Mouse (Mus musculus) hindbrain, embryonic 11.5 days (tissue): Measurements from ENCODE around the gene Ppp1r14b. TPM values are rescaled to one million over a fixed set of nuclear protein-coding genes. Genes with fewer than 3 reads are reported as not detected.

Source experiments
- ATAC-seq: fragments of 200-750 bp; cut with Nextera tagmentation; 2 replicates; pipeline ENCODE4 v1.8.0; 2017; ENCODE audit warnings: mild to moderate bottlenecking, moderate TSS enrichment, moderate library complexity; ENCODE audit not compliant: low FRiP score
- DNase-seq: peaks from one replicate; pipeline ENCODE4 v3.0.0-alpha.2; 2015; ENCODE audit warnings: low spot score
- H3K27ac ChIP-seq: fragments of 300-500 bp; sonication (generic); 2 replicates; pipeline ENCODE4 v1.5.1; 2014; ENCODE audit warnings: mild to moderate bottlenecking, low read depth, low read length
- H3K27me3 ChIP-seq: fragments of 300-500 bp; sonication (generic); 2 replicates; pipeline ENCODE4 v1.6.1; 2014; ENCODE audit warnings: mild to moderate bottlenecking, low read length, moderate library complexity, mixed read lengths; ENCODE audit not compliant: control insufficient read depth, insufficient read depth
- H3K36me3 ChIP-seq: fragments of 300-500 bp; sonication (generic); 2 replicates; pipeline ENCODE4 v1.6.1; 2014; ENCODE audit warnings: mild to moderate bottlenecking, low read length, moderate library complexity, mixed read lengths; ENCODE audit not compliant: control insufficient read depth, insufficient read depth
- H3K4me1 ChIP-seq: fragments of 300-500 bp; sonication (generic); replicated peaks from 2 replicates; pipeline ENCODE4 v1.6.1; 2014; ENCODE audit warnings: low read length, mixed read lengths; ENCODE audit not compliant: control insufficient read depth, insufficient read depth
- H3K4me2 ChIP-seq: fragments of 300-500 bp; sonication (generic); replicated peaks from 2 replicates; pipeline ENCODE4 v1.6.1; 2014; ENCODE audit warnings: mild to moderate bottlenecking, low read depth, low read length
- H3K4me3 ChIP-seq: fragments of 300-500 bp; sonication (generic); 2 replicates; pipeline ENCODE4 v1.5.1; 2014; ENCODE audit warnings: low read depth, low read length
- H3K9ac ChIP-seq: fragments of 300-500 bp; sonication (generic); 2 replicates; pipeline ENCODE4 v1.6.1; 2014; ENCODE audit warnings: low read depth, low read length
- H3K9me3 ChIP-seq: fragments of 300-500 bp; sonication (generic); 2 replicates; pipeline ENCODE4 v1.6.1; 2016; ENCODE audit warnings: low read length; ENCODE audit not compliant: control insufficient read depth
- WGBS: fragments of 180-500 bp; shearing (Covaris S2); extraction: QIAGEN DNeasy Blood & Tissue Kit; methylation state at CpG from one replicate; pipeline ENCODE4 v1.1.7; 2014; 5-methylcytosine and 5-hydroxymethylcytosine counted together
- polyA plus RNA-seq: library from polyadenylated mRNA; unstranded; fragments of >200 nt; fragmentation: Nextera tagmentation; extraction: Ambion mirVana; gene quantifications from 2 replicates; pipeline ENCODE4 v1.2.1, GENCODE M21; 2014

Gene Ppp1r14b
- polyA plus RNA-seq, 1 experiment from 2014 or later = 180 TPM

DNA sequence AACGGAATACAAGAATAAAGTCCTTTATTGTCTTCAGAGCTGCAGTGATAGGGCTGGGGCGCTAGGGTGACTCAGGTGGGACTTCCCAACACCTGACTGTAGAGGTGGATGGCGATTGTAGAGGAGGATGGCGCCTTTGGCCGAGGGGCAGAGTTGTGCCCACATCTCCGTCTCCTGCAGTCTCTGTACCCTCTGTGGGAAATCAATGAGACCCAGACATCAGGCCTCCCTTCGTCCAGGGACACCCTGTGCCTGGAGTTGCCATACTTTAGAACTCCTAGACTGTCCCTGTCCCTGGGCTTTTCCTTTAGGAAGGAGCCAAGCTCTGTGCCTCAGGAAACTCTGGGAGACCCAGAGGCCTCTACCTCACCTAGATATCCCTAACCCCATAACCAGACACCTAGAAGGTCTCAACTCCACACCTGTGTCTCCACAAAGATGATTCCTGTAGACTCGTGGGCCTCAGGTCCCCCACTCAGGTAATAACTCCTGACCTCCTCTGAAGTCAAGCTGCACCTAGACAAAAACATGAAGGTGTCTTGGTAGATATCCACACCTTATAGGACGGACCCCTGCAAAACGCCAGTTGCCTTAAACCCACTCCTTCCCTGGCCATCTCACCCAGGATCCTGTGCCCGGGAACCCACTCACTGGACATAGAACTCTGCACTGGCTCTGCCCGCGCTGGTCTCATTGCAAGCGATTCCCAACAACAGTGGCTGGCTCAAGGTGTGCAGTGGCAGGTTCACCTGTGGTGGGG lies 18.4 kb downstream of the Ppp1r14b start:
- no peak for DNase-seq
- Histone ChIP-seq H3K36me3 (no peaks in the 10 kb centered on the region), H3K4me1 (peaks cover 10% of the 10 kb centered on the region), H3K9me3 (no peaks in the 10 kb centered on the region), H3K27me3 (no peaks in the 10 kb centered on the region), H3K4me2 (peak overlapping the region; percentile 84), H3K27ac (peak overlapping the region; percentile 73), H3K4me3 (peak overlapping the region; percentile 43), H3K9ac (peak overlapping the region; percentile 58)
- no peak for ATAC-seq
- WGBS = 63% methylated on average over 14 of the region's 14 CpGs

DNA sequence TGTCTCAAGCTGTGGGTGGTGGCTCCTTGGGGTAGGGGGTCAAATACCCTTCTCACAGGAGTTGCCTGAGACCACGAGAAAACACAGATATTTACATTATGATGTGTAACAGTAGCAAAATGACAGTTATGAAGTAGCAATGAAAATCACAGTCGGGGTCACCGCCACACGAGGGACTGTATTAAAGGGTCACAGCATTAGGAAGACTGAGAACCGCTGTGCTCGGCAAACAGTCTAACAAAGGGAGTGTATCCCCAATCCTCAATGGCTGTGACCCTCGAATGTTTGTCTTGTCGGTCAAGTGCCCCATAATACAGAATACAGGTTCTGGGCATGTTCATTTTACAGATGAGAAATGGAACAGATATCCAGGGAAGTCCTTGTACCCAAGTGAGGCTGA lies 19.2 kb downstream of the Ppp1r14b start:
- no peaks in the 10 kb centered on the region for H3K27me3 ChIP-seq
- 89% methylated on average over 8 of the region's 8 CpGs for WGBS
- no peak for ATAC-seq
- no peak overlapping the region for H3K9ac ChIP-seq
- H3K4me3 ChIP-seq = no peak overlapping the region
- no peaks in the 10 kb centered on the region for H3K36me3 ChIP-seq
- peaks cover 10% of the 10 kb centered on the region for H3K4me1 ChIP-seq
- H3K9me3 ChIP-seq = no peaks in the 10 kb centered on the region
- DNase-seq = no peak
- no peak overlapping the region for H3K27ac ChIP-seq
- no peak overlapping the region for H3K4me2 ChIP-seq

DNA sequence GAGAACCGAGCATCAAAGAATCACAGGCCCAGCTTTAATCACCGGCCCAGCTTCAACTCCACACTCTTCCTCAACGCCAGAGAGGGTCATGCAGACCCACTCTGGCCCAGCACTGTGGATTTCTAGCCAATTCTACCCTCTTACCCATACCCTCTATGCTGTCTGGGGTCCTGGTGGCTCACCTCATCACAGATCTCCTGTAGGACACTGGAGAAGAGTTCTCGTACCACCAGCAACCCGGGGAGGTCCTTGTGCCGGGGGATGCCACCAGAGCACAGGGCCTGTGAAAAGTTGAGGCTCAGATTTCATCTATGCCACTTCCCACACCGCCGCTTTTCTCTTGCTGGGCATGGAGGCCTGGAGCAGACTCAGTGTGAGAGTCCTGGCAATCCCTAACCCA lies 19.7 kb downstream of the Ppp1r14b start:
- Histone ChIP-seq H3K27me3 (no peaks in the 10 kb centered on the region), H3K9ac (no peak overlapping the region), H3K4me2 (0 out of 2 replicates have a peak overlapping the region, but pooled peaks have one; percentile 78), H3K27ac (no peak overlapping the region), H3K36me3 (0 out of 2 replicates have a peak, but pooled peaks cover 1% of the 10 kb centered on the region), H3K4me3 (no peak overlapping the region), H3K4me1 (peaks cover 10% of the 10 kb centered on the region), H3K9me3 (no peaks in the 10 kb centered on the region)
- no peak for ATAC-seq
- no peak for DNase-seq
- WGBS = 86% methylated on average over 8 of the region's 8 CpGs

DNA sequence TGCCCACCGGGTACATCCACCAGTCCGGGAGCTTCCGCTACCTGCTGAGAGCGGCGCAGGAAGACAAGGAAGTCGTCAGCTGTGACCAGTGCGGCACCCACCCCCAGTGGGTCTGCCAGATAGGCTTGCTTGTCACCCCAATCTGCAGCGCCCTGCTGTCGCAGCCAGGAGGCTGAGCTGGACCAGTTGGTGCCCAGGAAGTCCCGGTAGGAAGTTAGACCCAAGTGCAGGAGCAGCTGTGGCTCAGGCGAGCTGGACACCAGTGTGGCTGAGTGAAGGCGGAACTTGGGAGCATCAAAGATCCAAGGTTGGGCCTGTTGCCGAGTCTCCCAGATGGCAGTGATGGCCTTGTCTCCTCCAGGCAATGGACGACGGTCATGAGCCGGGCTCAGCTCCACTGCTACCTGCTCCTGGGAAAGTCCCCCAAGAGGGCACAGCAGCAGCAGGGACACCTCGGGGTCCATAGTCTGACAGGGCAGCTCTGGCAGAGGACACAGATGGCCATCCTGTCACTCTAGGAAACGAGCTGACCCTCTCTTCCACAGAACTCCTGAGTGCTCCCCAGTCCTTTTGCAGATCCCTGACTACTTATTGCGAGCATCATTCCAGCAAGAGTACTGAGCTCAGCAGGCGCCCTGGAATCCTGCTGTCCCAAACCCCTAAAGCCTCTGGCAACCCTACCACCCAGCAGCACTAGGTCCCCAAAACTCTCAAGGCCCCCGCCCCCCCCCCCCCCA lies 20.7 kb downstream of the Ppp1r14b start:
- H3K4me3 ChIP-seq = peak overlapping the region; percentile 52
- H3K27me3 ChIP-seq = no peaks in the 10 kb centered on the region
- peaks cover 10% of the 10 kb centered on the region for H3K4me1 ChIP-seq
- DNase-seq (no peak), ATAC-seq (no peak)
- H3K4me2 ChIP-seq = peak overlapping the region; percentile 78
- 49% methylated on average over 21 of the region's 21 CpGs for WGBS
- no peak overlapping the region for H3K27ac ChIP-seq
- no peaks in the 10 kb centered on the region for H3K9me3 ChIP-seq
- H3K9ac ChIP-seq = peak overlapping the region; percentile 61
- 0 out of 2 replicates have a peak, but pooled peaks cover 4% of the 10 kb centered on the region for H3K36me3 ChIP-seq

DNA sequence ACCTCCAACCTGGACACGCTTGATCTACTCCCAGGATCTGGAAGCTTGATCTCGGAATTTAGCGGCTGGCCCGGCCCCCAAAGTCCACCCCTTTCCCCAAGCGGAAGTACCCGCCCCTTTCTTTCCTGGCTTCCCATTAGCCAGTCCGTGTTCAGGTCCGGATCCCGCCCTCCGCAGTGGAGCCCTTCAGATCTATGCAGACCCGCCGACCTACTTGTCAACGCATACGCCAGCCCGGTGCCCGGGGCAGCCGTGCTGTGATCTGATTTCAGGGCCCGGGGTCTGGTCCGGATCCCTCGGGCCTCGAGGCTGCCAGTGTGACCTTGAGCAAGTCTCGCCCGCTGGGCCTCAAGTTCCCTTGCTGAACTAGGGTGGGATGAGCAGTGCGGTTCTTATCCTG lies 21.2 kb downstream of the Ppp1r14b start, which contains the start of the genes Nudt22 and Trpt1:
Nudt22 (minus strand) TSS at position 112 of the 400 bp plus-strand sequence.
Trpt1 (plus strand) TSS at position 126 of the 400 bp plus-strand sequence.
- Histone ChIP-seq H3K27ac (0 out of 2 replicates have a peak within 1 kb of the TSS, but pooled peaks have one; percentile 45), H3K9me3 (no peaks in the 10 kb centered on the region), H3K4me1 (peaks cover 10% of the 10 kb centered on the region), H3K4me3 (peak within 1 kb of the TSS; percentile 52), H3K4me2 (peak within 1 kb of the TSS; percentile 78), H3K36me3 (0 out of 2 replicates have a peak, but pooled peaks cover 4% of the 10 kb centered on the region), H3K27me3 (no peaks in the 10 kb centered on the region), H3K9ac (peak within 1 kb of the TSS; percentile 71)
- 1% methylated on average over 24 of the region's 24 CpGs for WGBS
- peak; percentile 87 for DNase-seq
- peak; percentile 72 for ATAC-seq

DNA sequence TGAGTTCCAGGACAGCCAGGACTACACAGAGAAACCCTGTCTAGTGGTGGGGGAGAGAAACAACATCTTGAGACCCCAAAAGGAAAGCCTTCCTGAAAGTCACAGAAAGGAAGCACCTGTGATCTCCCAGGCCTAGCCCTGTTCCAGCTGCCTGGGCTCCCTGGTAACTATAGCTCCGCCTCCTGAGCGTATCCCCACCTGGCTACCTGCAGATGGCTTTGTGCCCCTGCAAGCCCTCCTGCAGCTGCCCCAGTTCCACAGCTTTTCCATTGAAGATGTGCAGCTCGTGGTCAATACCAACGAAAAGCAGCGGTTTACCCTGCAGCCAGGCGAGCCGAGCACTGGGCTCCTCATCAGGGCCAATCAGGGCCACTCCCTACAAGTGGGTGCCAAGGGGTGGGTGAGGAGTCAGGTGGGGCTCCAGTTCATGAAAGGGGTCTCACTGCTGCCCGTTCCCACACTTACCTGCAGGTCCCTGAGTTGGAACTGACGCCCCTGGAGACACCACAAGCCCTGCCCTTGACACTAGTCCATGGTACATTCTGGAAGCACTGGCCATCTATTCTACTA lies 23.0 kb downstream of the Ppp1r14b start:
- Histone ChIP-seq H3K27me3 (no peaks in the 10 kb centered on the region), H3K9me3 (no peaks in the 10 kb centered on the region), H3K36me3 (0 out of 2 replicates have a peak, but pooled peaks cover 4% of the 10 kb centered on the region), H3K9ac (no peak overlapping the region), H3K4me1 (peaks cover 10% of the 10 kb centered on the region; the same call in 1 of the 2 replicates), H3K4me3 (no peak overlapping the region), H3K27ac (no peak overlapping the region), H3K4me2 (no peak overlapping the region)
- 84% methylated on average over 9 of the region's 9 CpGs for WGBS
- ATAC-seq = no peak
- DNase-seq = no peak

DNA sequence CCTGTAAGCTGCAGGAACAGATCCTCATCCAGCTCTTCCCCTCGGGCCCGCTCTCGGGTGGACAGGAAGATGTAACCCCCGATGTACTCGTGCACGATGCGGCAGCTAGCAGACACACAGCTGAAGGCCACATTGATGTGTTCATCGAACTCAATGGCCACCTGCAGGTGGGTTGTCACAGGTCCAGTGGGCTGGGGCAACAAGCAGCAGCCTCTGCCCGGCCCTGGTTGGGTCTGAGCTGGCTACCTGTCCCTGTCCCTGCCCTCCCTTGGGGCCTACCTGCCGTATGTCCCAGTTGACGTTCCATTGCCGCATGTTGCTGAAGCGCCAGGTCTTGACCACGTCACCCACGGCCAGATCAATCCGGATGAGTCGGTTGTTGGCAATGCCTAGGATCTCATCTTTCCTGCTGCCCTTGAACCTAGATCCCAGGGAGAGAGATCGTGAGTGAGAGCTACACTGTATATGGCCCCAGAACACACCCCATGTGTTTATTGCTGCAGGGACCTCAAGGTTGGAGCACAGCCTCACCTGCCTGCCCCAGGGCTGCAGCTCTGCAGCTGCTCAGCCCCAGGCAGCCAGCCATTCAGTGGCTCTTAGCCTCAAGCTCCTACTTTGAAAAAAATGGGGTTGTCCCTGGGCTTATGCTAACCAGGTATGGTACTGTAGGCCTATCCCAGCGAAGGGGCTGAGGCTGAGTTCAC lies 24.7 kb downstream of the Ppp1r14b start:
- H3K9ac ChIP-seq = no peak overlapping the region
- H3K27me3 ChIP-seq = no peaks in the 10 kb centered on the region
- peaks cover 7% of the 10 kb centered on the region; the same call in 1 of the 2 replicates for H3K4me1 ChIP-seq
- 93% methylated on average over 19 of the region's 19 CpGs for WGBS
- no peak overlapping the region for H3K27ac ChIP-seq
- no peaks in the 10 kb centered on the region for H3K9me3 ChIP-seq
- H3K4me2 ChIP-seq = no peak overlapping the region
- DNase-seq (no peak), ATAC-seq (no peak)
- H3K36me3 ChIP-seq = 0 out of 2 replicates have a peak, but pooled peaks cover 4% of the 10 kb centered on the region
- no peak overlapping the region for H3K4me3 ChIP-seq

DNA sequence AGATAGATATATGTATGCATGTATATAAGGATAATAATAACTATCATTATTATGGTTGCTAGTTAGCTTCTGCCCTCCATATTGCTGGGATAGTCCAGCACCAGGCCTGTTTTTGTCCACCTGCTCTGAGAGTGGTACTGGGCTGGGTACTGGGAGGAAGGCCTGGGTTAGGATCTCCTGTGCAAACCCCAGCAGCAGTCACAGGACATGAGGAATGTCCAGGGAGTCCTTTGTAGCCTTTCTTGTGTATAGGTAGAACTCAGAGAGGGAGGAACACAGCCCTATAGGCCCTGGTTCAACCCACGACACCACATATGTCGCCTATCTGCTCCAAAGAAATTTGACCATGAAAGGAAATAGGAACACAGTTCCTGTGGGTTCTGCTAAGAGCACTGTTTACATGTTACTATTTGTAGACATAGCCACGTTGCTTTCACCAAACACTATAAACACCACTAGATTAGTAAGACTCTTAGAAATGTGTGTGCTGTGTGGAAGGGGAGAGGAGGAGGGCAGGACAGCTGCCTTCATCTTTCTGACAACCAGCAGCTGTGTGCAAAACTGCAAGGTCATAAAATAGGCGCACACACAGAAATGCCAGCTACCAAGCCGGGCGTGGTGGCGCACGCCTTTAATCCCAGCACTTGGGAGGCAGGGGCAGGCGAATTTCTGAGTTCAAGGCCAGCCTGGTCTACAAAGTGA lies 32.3 kb downstream of the Ppp1r14b start:
- no peaks in the 10 kb centered on the region for H3K36me3 ChIP-seq
- ATAC-seq (no peak), DNase-seq (no peak)
- H3K4me3 ChIP-seq = no peak overlapping the region
- no peak overlapping the region for H3K9ac ChIP-seq
- 89% methylated on average over 8 of the region's 9 CpGs for WGBS
- H3K4me2 ChIP-seq = no peak overlapping the region
- no peak overlapping the region for H3K27ac ChIP-seq
- no peaks in the 10 kb centered on the region for H3K27me3 ChIP-seq
- no peaks in the 10 kb centered on the region for H3K4me1 ChIP-seq
- no peaks in the 10 kb centered on the region for H3K9me3 ChIP-seq
